Mouse (Mus musculus) forebrain, embryonic 13.5 days (tissue): ENCODE results near the gene Il13ra1. TPM values are rescaled to one million over a fixed set of nuclear protein-coding genes. Genes with fewer than 3 reads are reported as not detected.

Source experiments
- ATAC-seq: fragments of 200-750 bp; cut with Nextera tagmentation; 2 replicates; pipeline ENCODE4 v1.8.0; 2017
- H3K27ac ChIP-seq: fragments of 300-500 bp; sonication (generic); 2 replicates; pipeline ENCODE4 v1.5.1; 2015; ENCODE audit warnings: inconsistent platforms, mild to moderate bottlenecking, moderate library complexity
- H3K27me3 ChIP-seq: fragments of 300-500 bp; sonication (generic); 2 replicates; pipeline ENCODE4 v1.6.1; 2015; ENCODE audit warnings: mild to moderate bottlenecking, inconsistent platforms
- H3K36me3 ChIP-seq: fragments of 300-500 bp; sonication (generic); 2 replicates; pipeline ENCODE4 v1.6.1; 2015; ENCODE audit warnings: mild to moderate bottlenecking, inconsistent platforms; ENCODE audit not compliant: poor library complexity, severe bottlenecking
- H3K4me1 ChIP-seq: fragments of 300-500 bp; sonication (generic); 2 replicates; pipeline ENCODE4 v1.6.1; 2015; ENCODE audit warnings: inconsistent platforms
- H3K4me2 ChIP-seq: fragments of 300-500 bp; sonication (generic); 2 replicates; pipeline ENCODE4 v1.6.1; 2015; ENCODE audit warnings: inconsistent platforms, mild to moderate bottlenecking, moderate library complexity
- H3K4me3 ChIP-seq: fragments of 300-500 bp; sonication (generic); 2 replicates; pipeline ENCODE4 v1.5.1; 2015; ENCODE audit warnings: mild to moderate bottlenecking, inconsistent platforms
- H3K9ac ChIP-seq: fragments of 300-500 bp; sonication (generic); 2 replicates; pipeline ENCODE4 v1.6.1; 2015; ENCODE audit warnings: mild to moderate bottlenecking, inconsistent platforms
- H3K9me3 ChIP-seq: fragments of 300-500 bp; sonication (generic); replicated peaks from 2 replicates; pipeline ENCODE4 v1.6.1; 2016; ENCODE audit warnings: inconsistent platforms
- WGBS: fragments of 180-500 bp; shearing (Covaris S2); methylation state at CpG from one replicate; pipeline ENCODE4 v1.1.7; 2015; 5-methylcytosine and 5-hydroxymethylcytosine counted together
- polyA plus RNA-seq: library from polyadenylated mRNA; unstranded; fragments of >200 nt; fragmentation: Nextera tagmentation; extraction: Ambion mirVana; gene quantifications from 2 replicates; pipeline ENCODE4 v1.2.1, GENCODE M21; 2015

The Il13ra1 gene
- 2.6 and 2.9 TPM in 2 replicates for polyA plus RNA-seq

- WGBS, result 22% methylated on average over 40 of the region's 51 CpGs
- no peak within 1 kb of the TSS for H3K27ac ChIP-seq
- no peaks in the 10 kb centered on the region for H3K36me3 ChIP-seq
- peak within 1 kb of the TSS; percentile 53 for H3K9ac ChIP-seq
- H3K4me2 ChIP-seq, result peak within 1 kb of the TSS; percentile 78
- ATAC-seq, result peak; percentile 65
- H3K4me3 ChIP-seq, result peak within 1 kb of the TSS; percentile 46
- H3K27me3 ChIP-seq, result no peaks in the 10 kb centered on the region
- H3K4me1 ChIP-seq, result no peaks in the 10 kb centered on the region
- no peaks in the 10 kb centered on the region for H3K9me3 ChIP-seq
Observed at GRCm38 (mm10) chrX:36111622-36112421, at the start of gene Il13ra1. TSS of gene Il13ra1 (plus strand) at chrX:36112110.

- H3K9ac ChIP-seq, result no peak overlapping the region
- no peak overlapping the region for H3K4me3 ChIP-seq
- 76% methylated on average over 2 of the region's 2 CpGs for WGBS
- H3K36me3 ChIP-seq, result no peaks in the 10 kb centered on the region
- no peak overlapping the region for H3K27ac ChIP-seq
- no peaks in the 10 kb centered on the region for H3K27me3 ChIP-seq
- ATAC-seq, result no peak
- H3K4me2 ChIP-seq, result no peak overlapping the region
- no peaks in the 10 kb centered on the region for H3K9me3 ChIP-seq
- no peaks in the 10 kb centered on the region for H3K4me1 ChIP-seq
Observed at GRCm38 (mm10) chrX:36073997-36074396, 37.9 kb upstream of the Il13ra1 start.

- WGBS, result 80% methylated on average over 4 of the region's 4 CpGs
- H3K27me3 ChIP-seq, result no peaks in the 10 kb centered on the region
- H3K27ac ChIP-seq, result no peak overlapping the region
- no peak overlapping the region for H3K9ac ChIP-seq
- H3K9me3 ChIP-seq, result no peaks in the 10 kb centered on the region
- H3K36me3 ChIP-seq, result no peaks in the 10 kb centered on the region
- no peak overlapping the region for H3K4me2 ChIP-seq
- no peaks in the 10 kb centered on the region for H3K4me1 ChIP-seq
- no peak for ATAC-seq
- no peak overlapping the region for H3K4me3 ChIP-seq
Observed at GRCm38 (mm10) chrX:36077164-36077563, 34.7 kb upstream of the Il13ra1 start.

GRCm38 (mm10) chrX:36082917-36083316 lies 29.0 kb upstream of the Il13ra1 start:
- Histone ChIP-seq H3K4me3 (no peak overlapping the region), H3K4me1 (no peaks in the 10 kb centered on the region), H3K36me3 (no peaks in the 10 kb centered on the region), H3K9me3 (no peaks in the 10 kb centered on the region), H3K27me3 (no peaks in the 10 kb centered on the region), H3K9ac (no peak overlapping the region), H3K27ac (no peak overlapping the region), H3K4me2 (no peak overlapping the region)
- WGBS, result 65% methylated on average over 1 of the region's 1 CpGs
- ATAC-seq, result no peak

- Histone ChIP-seq H3K9me3 (no peaks in the 10 kb centered on the region), H3K4me1 (no peaks in the 10 kb centered on the region), H3K4me3 (no peak overlapping the region), H3K36me3 (no peaks in the 10 kb centered on the region), H3K27ac (no peak overlapping the region), H3K27me3 (no peaks in the 10 kb centered on the region), H3K4me2 (no peak overlapping the region), H3K9ac (no peak overlapping the region)
- 94% methylated on average over 6 of the region's 6 CpGs for WGBS
- ATAC-seq, result no peak
Observed at GRCm38 (mm10) chrX:36088464-36089256, 23.2 kb upstream of the Il13ra1 start.

GRCm38 (mm10) chrX:36100883-36101282 lies 11.0 kb upstream of the Il13ra1 start:
- no peak for ATAC-seq
- no peaks in the 10 kb centered on the region for H3K9me3 ChIP-seq
- no peaks in the 10 kb centered on the region for H3K4me1 ChIP-seq
- no peak overlapping the region for H3K27ac ChIP-seq
- H3K27me3 ChIP-seq, result no peaks in the 10 kb centered on the region
- H3K36me3 ChIP-seq, result no peaks in the 10 kb centered on the region
- WGBS, result 100% methylated on average over 1 of the region's 1 CpGs
- H3K4me3 ChIP-seq, result no peak overlapping the region
- H3K9ac ChIP-seq, result no peak overlapping the region
- no peak overlapping the region for H3K4me2 ChIP-seq

GRCm38 (mm10) chrX:36101318-36101717 lies 10.6 kb upstream of the Il13ra1 start:
- H3K27ac ChIP-seq, result no peak overlapping the region
- H3K4me1 ChIP-seq, result no peaks in the 10 kb centered on the region
- no peak overlapping the region for H3K9ac ChIP-seq
- H3K27me3 ChIP-seq, result no peaks in the 10 kb centered on the region
- 80% methylated on average over 3 of the region's 3 CpGs for WGBS
- no peak overlapping the region for H3K4me2 ChIP-seq
- H3K9me3 ChIP-seq, result no peaks in the 10 kb centered on the region
- H3K4me3 ChIP-seq, result no peak overlapping the region
- ATAC-seq, result no peak
- no peaks in the 10 kb centered on the region for H3K36me3 ChIP-seq

GRCm38 (mm10) chrX:36108601-36109000 lies 3.3 kb upstream of the Il13ra1 start:
- H3K36me3 ChIP-seq, result no peaks in the 10 kb centered on the region
- no peak for ATAC-seq
- WGBS, result 34% methylated on average over 3 of the region's 3 CpGs
- no peak overlapping the region for H3K27ac ChIP-seq
- H3K27me3 ChIP-seq, result no peaks in the 10 kb centered on the region
- H3K4me1 ChIP-seq, result no peaks in the 10 kb centered on the region
- H3K9ac ChIP-seq, result no peak overlapping the region
- H3K4me2 ChIP-seq, result no peak overlapping the region
- H3K9me3 ChIP-seq, result no peaks in the 10 kb centered on the region
- no peak overlapping the region for H3K4me3 ChIP-seq

- Histone ChIP-seq H3K9me3 (no peaks in the 10 kb centered on the region), H3K36me3 (no peaks in the 10 kb centered on the region), H3K4me3 (peak overlapping the region; percentile 46), H3K4me1 (no peaks in the 10 kb centered on the region), H3K27ac (no peak overlapping the region), H3K9ac (peak overlapping the region; percentile 53), H3K4me2 (peak overlapping the region; percentile 78), H3K27me3 (no peaks in the 10 kb centered on the region)
- ATAC-seq, result no peak
- WGBS, result 10% methylated on average over 9 of the region's 9 CpGs
Observed at GRCm38 (mm10) chrX:36112422-36112750, 476 bp downstream of the Il13ra1 start.

GRCm38 (mm10) chrX:36115171-36115570 lies 3.3 kb downstream of the Il13ra1 start:
- Histone ChIP-seq H3K4me3 (no peak overlapping the region), H3K4me1 (no peaks in the 10 kb centered on the region), H3K9me3 (no peaks in the 10 kb centered on the region), H3K27ac (no peak overlapping the region), H3K4me2 (no peak overlapping the region), H3K36me3 (no peaks in the 10 kb centered on the region), H3K9ac (no peak overlapping the region), H3K27me3 (no peaks in the 10 kb centered on the region)
- 89% methylated on average over 4 of the region's 4 CpGs for WGBS
- no peak for ATAC-seq

GRCm38 (mm10) chrX:36129037-36129770 lies 17.3 kb downstream of the Il13ra1 start:
- Histone ChIP-seq H3K36me3 (no peaks in the 10 kb centered on the region), H3K27ac (no peak overlapping the region), H3K4me3 (no peak overlapping the region), H3K9ac (no peak overlapping the region), H3K4me2 (no peak overlapping the region), H3K4me1 (no peaks in the 10 kb centered on the region), H3K27me3 (no peaks in the 10 kb centered on the region), H3K9me3 (no peaks in the 10 kb centered on the region)
- ATAC-seq, result no peak
- WGBS, result 88% methylated on average over 10 of the region's 11 CpGs

GRCm38 (mm10) chrX:36129771-36130108 lies 17.8 kb downstream of the Il13ra1 start:
- ATAC-seq, result no peak
- Histone ChIP-seq H3K4me2 (no peak overlapping the region), H3K9me3 (no peaks in the 10 kb centered on the region), H3K4me3 (no peak overlapping the region), H3K9ac (no peak overlapping the region), H3K36me3 (no peaks in the 10 kb centered on the region), H3K27me3 (no peaks in the 10 kb centered on the region), H3K27ac (no peak overlapping the region), H3K4me1 (no peaks in the 10 kb centered on the region)
- WGBS, result 75% methylated on average over 1 of the region's 1 CpGs
